Mouse (Mus musculus) frontal cortex, adult (tissue): Measurements from ENCODE around the gene Sgsm2.

Experiments used
- ATAC-seq: cut with Nextera tagmentation; 2 replicates; pipeline ENCODE4 v1.9.2; 2017; ENCODE audit warnings: mild to moderate bottlenecking, moderate library complexity, mixed read lengths; ENCODE audit not compliant: low TSS enrichment

The Sgsm2 gene

DNA sequence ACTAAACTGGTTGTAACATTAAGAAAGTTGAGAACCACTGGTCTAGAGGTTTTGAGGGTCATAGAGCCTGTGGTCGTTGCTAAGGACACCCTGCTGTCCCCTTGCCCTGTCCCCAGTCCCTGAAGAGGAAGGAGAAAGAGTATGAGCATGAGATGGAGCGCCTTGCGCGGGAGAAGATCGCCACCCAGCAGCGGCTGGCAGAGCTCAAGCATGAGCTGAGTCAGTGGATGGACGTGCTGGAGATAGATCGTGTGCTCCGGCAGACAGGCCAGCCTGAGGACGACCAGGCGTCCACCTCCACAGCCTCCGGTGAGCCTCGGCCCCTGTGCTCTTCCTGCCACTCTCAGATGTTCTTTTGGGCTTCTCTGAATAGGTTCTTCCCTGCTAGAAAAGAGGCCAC is 54.8 kb downstream of the Sgsm2 start:
- ATAC-seq = no peak

DNA sequence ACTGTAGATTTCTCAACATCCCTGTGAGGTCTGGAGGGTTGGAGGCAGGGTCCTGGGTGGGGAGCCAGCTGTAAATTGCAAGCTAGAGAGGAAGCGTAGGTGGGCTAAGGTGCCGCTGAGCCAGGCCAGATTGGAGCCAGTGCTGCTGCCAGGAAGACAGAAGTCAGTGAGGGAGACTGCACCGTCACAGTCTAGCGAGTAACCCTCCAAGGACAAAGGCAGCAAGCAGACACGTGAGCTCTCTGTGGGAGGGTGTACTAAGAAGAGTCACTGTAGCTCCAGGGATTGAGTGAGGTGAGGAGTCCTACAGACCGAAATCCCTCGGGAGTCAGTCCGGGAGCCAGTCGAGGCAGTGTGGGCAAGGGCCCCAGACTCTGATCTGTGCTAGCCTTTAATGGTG is 55.5 kb downstream of the Sgsm2 start:
- no peak for ATAC-seq

DNA sequence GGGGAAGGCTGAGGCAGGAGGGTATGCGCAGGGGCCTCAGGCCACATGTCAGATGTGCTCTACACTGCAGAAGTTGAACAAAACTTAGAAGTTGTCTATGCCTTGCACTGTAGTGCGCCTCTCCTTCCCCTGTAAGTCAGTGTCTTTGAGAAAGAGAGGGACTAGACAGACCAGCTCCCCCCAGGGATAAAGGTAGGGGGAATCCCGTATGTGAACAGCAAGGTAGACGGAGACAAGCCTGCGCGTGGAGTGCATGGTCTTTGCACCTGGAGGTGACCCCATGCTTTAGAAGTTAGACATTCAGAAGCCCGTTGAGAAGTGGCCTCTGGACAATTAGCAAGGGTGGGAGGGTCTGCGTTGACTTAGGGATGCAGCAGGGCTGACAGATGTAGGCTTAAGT is 56.1 kb downstream of the Sgsm2 start:
- no peak for ATAC-seq

DNA sequence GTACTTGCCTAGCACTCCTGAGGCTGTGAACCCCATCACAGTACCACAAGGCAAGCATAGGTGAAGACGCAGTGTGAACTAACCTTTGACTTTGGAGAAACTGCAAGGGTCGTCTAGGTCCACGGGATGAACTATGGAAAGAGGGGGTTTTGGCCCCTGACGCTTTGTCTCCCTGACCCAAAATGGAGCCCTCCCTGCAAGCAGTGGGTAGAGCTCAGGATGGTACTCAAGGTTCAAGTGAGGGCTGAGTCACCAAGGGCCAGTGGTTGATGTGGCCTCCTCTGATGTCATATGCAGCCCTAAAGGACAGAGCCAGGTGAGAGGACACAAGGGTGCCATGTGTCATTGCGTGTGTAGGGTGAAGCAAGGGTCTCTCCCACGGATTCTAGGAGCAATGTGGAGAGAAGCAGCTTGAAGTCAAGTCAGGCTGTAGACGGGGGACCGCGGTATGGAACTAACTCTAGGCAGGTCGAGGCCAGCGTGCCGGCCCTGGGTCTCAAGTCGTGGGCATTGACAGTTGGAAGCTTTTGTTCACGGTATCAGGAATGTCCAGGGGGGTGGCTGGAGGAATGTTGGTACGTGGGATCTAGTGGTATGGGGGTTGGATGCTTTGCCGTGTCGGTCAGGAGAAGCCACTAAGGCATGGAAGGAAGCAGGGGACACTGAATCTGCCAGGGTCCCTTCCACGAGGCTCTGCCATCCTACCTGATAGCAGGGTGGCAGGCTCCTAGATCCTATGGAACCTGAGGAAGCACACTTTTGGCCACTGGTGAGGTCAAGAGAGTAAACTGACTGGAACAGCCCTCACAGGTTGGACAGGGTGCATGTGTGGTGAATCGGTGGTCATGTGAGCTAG is 56.8 kb downstream of the Sgsm2 start:
- ATAC-seq = no peak

DNA sequence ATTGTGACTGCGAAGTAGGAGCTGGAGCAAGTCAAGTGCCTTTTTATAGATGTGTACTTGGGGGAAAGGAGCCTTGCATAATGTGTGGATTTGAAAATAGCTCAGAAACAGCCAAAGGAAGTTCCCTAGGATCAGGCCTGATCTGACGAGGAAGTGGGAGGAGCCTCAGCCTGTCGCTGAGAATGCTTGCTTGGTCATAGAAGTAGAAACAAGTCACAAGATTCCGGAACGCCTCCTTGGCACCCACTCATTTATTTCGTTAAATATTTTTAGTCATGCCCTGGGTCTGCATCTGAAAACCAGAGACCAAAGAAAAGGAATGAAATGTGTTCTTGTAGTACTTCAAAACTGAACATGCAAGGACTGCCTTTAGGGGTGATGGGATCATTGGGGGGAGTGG is 57.9 kb downstream of the Sgsm2 start:
- peak; percentile 59 for ATAC-seq

DNA sequence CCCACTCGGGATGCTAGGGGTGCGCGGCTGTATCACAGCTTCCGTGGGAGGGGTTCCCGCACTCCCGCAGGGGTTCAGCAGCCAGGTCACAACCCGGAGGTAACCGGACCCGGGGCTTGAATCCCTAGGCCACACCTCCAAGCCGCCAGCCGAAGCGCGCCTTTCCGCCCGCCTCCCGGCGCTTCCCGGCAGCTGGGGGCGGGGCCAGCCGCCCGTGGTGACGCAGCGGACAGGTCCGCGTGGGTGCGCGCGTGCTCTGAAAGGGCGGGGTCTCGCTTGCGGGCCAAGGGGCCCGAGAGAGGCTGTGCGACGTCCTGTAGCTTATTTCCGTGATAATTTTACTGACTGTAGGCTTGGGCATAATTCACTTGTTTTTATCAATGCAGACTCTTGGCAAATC is 58.4 kb downstream of the Sgsm2 start:
- ATAC-seq = peak; percentile 16

DNA sequence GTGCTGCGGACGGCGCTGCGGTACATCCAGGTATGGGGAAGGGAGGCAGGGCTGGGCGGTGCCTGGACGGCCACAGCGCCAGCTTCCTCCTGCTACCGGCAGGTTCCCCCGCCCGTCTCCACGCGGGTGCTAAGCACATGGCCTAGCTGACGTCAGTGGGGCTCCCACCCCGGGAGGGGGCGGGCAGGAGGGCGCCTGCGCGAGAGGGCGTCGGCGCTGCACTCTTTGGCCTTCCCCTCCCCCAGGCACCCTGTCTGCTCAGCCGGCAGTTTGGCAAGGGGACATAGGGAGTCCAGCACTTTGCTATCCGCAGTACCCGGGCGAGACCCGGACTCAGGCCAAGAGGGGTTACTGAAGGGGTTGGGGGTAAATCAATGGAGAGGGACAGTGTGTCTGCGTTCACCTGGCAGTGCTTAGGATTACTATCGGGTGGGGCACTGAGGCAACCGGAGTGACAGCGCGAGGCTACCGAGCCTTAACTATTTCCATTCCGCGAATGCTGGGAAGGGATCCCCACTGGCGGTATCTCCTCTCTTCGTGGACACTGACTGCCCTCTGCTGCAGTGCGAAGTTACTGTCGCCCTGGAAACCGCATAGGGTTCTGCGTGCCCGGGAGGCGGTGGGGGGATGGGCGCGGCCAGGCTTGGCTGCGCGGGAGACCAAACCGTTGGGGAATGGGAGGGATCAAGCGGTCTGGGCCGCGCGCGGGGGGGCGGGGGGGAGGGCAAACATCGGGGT is 59.0 kb downstream of the Sgsm2 start:
- ATAC-seq = peak; percentile 60

DNA sequence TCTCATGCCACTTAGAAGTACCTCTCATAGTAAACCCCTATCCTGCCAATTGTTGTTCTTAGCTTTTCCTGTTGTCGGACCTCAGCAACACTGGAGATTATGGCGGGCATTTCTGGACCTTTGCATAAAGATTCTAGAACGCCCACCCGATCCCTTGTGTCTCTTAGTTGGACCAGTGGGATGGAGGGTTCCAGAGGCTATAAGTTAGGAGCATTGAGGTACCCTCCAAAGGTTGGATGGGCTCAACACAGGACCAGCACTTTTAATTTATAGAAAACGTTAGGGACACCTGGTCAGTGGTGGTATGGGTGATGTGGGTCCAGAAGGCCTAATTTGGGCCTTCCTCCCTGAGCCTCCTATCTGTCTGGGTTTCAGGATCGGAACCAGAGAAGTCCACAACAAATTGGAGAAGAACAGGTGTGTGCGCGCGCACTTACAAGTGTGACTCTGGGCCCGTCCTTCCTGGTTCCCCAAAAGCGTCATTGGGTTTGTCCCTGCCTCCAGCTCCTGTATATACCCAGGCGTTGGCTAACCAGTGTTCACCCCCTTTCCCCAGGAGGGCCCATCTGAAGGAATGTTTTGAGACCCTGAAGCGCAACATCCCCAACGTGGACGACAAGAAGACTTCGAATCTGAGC is 59.7 kb downstream of the Sgsm2 start:
- no peak for ATAC-seq

DNA sequence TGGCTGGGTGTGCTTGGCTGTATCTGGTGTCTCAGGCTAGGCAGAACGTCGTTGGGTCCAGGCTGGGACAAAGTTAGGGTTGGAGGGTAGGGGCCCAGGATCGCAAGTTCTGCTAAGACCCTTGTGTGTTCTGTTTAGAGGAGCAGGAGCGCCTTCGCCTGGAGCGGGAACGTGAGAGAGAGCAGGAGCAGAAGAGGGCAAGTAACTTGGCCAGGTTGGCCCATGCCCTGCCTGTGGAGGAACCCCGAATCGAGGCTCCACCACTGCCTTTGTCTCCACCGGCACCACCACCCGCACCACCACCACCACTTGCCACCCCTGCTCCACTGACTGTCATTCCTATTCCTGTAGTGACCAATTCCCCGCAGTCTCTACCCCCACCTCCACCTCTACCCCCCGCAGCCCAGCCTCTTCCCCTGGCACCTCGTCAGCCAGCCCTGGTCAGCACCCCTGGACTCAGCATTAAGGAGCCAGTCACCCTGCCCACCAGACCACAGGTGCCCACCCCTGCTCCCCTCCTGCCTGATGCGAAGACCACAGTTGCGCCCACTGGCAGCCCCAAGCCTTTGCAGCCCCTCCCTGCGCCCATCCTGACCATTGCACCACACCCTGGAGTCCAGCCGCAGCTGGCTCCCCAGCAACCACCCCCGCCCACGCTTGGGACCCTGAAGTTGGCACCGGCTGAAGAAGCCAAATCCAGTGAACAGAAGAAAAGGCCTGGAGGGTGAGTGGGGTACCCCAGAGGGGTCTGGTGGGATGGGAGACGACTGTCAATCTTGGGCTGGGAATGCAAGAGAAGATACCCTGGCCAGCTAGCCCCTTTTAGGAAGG is 60.4 kb downstream of the Sgsm2 start:
- ATAC-seq = no peak

DNA sequence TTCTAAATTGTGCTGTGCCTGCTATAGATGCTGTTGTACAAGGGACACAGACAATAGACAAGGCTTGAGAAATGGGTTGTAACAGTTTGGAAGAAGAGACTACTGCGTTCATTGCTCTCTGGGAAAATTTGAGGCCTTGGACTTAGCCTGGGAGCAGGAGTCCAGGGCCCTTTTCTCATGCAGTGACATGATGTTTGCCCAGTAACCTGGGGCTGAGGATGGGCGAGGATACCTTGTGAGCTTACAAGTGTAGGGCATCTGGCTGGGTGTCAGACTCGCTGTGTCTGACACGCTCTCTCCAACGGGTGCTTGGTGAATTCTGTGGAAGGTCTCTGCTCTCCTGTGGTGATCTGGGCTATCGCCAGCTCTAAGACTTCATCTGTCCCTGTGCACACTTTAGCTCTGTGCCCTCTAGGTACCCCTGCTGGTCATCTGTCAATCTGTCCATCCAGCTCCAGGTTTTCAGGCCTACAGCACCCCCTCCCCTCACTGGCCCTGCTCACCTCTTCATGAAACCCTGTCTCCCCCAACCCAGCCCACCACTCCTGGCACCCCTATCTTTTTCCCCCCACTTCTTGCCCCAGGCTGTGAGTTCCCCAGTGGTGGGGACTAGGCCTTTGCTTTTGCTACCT is 61.2 kb downstream of the Sgsm2 start:
- ATAC-seq = no peak

DNA sequence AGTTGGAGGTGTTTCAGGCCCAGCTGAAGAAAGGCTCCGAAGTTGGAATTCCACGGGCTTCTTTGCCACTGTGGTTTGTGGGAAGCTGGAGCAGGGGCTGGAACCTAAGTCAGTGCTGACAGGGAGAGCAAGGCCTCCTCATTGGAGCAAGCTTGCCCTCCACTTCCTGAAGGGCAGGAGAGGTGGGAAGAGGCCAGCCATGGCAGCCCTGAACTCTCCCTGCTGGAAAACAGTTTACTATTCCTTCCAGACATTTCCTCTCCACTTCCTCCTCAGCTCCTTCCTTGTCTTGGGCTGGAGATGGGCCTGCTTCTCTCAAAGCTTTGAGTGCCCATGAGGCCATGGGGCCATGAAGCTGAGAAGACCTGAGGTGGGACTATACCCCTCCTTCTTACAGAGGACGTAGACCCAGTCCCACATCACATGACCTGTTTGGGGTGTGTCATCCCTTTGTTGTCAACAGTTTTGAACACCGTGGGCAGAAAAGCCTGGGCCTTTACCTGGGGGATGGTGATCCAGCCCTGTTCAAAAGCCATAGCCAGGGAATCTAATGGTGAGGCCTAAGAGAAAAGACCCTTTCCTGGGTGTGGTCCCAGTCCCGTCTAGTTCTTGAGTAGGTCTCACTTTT is 62.1 kb downstream of the Sgsm2 start:
- ATAC-seq = no peak

DNA sequence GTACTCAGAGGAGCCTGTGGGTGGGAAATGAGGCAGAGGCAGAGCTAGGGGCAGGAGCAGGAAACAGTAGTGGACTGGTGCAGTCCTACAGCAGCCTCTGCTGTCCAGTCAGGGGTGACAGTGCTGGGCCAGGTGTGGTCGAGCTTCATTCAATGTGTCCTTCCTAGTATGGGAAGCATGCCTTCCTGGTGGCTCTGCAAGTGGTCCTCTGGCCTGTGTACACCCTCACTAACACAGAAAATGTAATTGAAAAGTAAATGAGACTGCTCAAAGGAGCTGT is 62.6 kb downstream of the Sgsm2 start:
- no peak for ATAC-seq

DNA sequence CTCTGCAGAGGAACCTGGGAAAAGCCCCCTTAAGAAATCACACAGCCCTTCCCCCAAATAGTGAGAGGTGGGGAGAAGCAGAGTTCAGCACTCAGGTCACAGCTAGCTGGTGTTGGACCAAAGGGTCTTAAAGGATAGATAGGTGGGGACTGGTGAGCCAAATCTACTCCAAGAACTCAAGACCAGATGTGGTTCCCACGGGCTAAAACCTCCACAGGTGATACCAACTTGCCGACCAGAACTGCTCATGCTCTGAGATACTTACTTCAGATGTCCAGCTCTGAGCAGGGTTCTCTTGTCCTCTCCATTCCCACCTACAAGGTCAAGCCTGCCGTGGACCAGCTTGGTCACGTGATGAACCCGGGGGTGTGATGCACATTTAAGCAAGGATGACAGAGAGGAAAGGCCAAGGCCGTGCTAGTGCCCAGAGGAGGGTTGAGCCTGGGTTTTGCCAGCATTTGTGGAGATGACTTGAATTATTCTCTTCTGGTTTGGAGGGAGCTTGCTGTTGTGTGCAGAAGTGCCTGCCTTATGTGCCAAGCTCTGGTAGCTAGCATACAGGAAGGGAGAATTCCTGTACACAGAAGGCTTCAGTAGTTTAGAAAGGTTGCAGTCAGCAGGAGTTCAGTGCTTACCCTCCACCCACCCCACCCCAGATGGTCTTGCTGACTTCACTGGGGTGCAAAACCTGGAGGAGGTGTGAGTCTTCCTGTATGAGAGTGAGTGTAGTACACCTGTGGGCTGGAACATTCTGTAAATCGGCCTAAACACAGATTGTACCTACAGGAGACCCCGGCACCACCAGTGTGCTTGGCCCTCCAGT is 63.1 kb downstream of the Sgsm2 start:
- no peak for ATAC-seq

DNA sequence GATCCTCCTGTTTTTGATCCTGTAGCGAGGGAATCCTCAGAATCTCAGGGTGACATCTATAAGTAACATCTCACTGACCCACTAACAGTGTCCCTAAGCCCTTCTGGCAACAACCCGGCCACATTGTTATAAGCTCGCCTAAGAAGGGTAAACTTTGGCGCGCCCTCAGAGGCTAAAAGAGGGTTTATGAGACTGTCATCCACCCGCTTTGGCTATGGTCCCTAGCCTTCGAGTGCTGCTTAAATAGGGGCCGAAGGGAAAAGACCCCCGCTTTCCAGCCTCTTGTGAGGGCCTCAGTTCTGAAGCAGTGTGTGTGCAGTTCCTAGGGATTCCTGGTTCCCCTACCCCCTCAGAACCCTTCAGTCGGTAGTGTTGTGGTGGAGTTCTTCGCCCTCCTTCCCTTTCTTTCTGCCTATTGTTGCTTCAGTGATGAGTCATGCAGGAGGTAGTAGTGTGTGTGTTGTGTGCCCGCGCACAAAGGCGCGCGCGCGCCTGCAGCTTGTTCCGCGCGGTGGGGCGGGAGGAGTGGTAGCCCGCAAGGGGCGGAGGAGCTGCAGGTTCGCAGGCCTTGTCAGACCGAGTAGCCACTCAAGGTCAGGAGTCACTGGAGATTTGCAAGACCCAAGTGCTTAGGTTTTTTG is 64.2 kb downstream of the Sgsm2 start:
- ATAC-seq = peak; percentile 4; the same call in 1 of the 2 replicates

DNA sequence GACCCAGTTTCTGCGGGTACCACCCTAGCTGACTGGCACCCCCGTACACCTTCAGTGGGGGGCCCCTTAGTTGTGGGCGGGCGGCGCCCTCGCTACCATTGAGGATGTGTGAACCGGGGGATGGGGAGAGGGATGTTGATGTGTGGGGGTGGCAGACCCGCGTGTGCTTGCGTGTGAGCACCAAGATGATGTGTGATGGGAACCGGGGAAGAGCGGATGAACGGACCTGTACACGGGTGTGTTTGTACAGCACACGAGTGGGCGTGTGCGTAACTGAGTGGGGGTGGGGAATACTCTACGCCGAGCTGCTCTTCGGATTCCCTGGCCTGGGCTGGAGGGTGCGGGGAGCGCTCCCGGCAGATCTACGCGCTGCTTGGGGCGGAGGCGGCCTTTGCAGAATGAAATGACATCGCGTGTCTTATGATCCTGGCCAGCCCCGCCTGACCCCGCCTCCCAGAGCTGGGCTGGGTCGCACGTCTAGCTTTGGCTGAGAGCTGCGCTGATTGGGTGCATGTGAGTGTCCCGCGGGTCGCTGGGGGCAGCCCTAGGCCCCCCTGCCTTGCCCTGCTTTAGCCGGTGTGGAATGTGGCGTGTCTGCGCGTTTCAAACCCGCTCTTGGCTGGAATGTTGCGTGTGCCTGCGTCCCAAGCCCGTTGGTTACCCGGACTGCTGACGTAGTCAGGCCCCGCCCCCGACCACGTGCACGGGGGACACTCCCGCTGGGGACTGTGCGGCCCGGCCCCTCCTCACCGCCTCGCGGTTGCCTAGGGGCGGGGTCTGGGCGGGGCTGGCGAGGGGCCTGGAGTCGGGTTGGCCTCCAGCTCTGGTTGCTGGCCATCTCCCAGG is 65.0 kb downstream of the Sgsm2 start:
- peak; percentile 42 for ATAC-seq

DNA sequence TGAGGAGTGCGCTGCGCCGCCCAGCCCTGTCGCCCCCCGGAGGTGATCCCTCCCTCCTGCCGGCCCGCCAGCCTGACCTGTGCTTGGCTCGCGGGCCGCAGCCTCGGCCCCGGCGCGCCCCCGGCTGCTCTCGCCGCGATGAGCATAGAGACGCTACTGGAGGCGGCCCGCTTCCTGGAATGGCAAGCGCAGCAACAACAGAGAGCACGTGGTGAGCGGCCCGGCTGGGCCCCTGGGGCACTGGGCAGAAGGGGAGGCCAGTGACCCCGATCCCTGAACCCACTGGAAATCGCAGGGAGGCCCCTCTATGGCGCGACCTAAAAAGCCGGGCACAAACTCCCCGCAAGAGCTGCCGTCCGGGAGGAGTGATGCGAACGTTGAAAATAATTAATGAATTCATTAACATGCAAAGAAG is 65.7 kb downstream of the Sgsm2 start:
- ATAC-seq = no peak

DNA sequence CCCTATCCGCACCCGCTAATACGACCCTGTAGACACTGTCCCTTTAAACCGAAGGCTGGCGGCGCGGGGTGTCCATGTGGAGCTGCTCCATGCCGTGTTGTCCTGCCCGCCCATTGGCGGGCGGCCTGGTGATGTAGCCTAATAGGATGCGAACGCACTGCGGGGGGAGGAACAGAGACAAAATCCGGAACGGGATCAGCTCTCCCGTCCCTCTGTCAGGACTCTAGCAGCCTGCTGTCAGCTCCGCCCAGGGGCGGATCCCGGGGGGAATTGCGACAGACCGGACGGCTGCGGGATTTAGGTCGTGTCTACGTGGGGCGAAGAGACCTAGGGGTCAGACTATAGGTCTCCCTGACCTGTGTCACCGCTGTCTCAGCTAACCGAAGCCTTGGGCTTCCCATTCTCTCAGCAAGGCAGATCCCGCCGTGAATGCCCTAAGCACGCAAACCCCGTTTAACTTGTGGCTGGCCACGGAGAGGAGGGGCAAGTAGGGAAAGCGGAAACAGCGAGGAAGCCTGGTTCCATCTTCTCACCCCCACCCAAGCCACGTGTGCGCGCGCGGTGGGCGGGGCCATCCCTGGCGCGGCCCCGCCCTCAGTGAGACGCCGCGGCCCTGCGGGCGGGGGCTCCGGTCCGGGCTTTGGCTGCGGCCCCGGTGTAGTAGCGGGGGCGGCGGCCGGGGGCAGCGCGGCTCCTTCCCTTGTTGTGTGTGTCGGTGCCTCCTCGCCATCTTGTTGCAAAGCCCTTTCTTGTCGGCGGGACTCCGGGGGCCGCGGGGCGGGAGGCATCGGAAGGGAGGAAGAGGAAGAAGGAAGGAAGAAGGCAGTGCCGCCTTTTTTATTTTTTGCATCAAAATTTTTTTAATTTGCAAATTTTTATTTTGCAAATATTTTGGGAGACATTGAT is 66.4 kb downstream of the Sgsm2 start, which contains the start of gene Mnt:
Gene Mnt (plus strand): TSS at position 665 of the 906 bp plus-strand sequence.
- peak; percentile 68 for ATAC-seq

DNA sequence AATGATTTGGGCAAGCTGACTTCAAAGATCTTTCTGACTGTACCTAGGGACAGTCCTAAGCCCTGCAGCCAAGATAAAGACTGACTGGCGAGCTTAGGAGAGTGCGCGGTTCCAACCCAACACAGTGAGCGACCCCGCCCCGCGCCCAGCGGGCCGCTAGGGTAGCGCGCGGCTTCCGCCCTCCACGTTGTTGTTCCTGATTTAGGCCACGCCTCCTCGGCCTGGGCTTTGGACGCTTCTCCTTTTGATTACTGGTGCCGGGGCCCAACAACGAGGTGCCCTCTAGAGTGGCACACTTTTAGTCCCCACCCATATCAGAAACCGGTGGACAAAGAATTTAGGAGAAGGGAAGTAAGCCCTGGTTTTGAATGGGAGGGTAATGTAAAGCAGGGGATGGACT is 67.0 kb downstream of the Sgsm2 start:
- no peak for ATAC-seq
